Mouse (Mus musculus) myocyte (in vitro differentiated cells): Measurements from ENCODE around the gene Col4a1. TPM values are rescaled to one million over a fixed set of nuclear protein-coding genes. Genes with fewer than 3 reads are reported as not detected.

ENCODE experiments used
- H3K27me3 ChIP-seq: one replicate; pipeline ENCODE4 v1.6.1; 2011; ENCODE audit not compliant: control insufficient read depth, insufficient read depth, insufficient read length
- H3K36me3 ChIP-seq: one replicate; pipeline ENCODE4 v1.6.1; 2011; ENCODE audit not compliant: control insufficient read depth, insufficient read depth
- H3K4me2 ChIP-seq: one replicate; pipeline ENCODE4 v1.6.1; 2011; ENCODE audit warnings: low read depth, control low read depth
- H3K4me3 ChIP-seq: one replicate; pipeline ENCODE4 v1.5.1; 2011; ENCODE audit warnings: mild to moderate bottlenecking, control low read depth, moderate library complexity
- H3K79me2 ChIP-seq: one replicate; pipeline ENCODE4 v1.6.1; 2011; ENCODE audit not compliant: control insufficient read depth, insufficient read depth
- H3ac ChIP-seq: one replicate; pipeline ENCODE4 v1.6.1; 2011; ENCODE audit not compliant: control insufficient read depth, insufficient read length
- CEBPB ChIP-seq: IDR thresholded peaks from 2 replicates; pipeline ENCODE4 v1.6.1; 2011; ENCODE audit warnings: mild to moderate bottlenecking, moderate library complexity; ENCODE audit not compliant: poor library complexity, insufficient read depth, severe bottlenecking
- E2F4 ChIP-seq: IDR thresholded peaks from one replicate; pipeline ENCODE4 v1.6.1; 2011; ENCODE audit warnings: mild to moderate bottlenecking, control low read depth, moderate library complexity; ENCODE audit not compliant: insufficient read depth
- MAX ChIP-seq: IDR thresholded peaks from one replicate; pipeline ENCODE4 v1.6.1; 2011; ENCODE audit warnings: low read depth, mild to moderate bottlenecking, control low read depth
- MYOD1 ChIP-seq, 3 experiments: IDR thresholded peaks; one replicate each; pipeline ENCODE4 v1.6.1; 2011; ENCODE audit warnings: control low read depth in 2 of 3, low read depth in 2 of 3, mild to moderate bottlenecking in 2 of 3, moderate library complexity in 1 of 3; ENCODE audit not compliant: insufficient read length in 2 of 3, control insufficient read depth in 1 of 3
- MYOG ChIP-seq, 3 experiments: IDR thresholded peaks; one replicate each; pipeline ENCODE4 v1.6.1; 2011; ENCODE audit warnings: control low read depth in 2 of 3, low read depth in 2 of 3, mild to moderate bottlenecking in 2 of 3; ENCODE audit not compliant: insufficient read length in 2 of 3, control insufficient read depth in 1 of 3, insufficient read depth in 1 of 3
- POLR2A ChIP-seq: IDR thresholded peaks from one replicate; pipeline ENCODE4 v1.6.1; 2011; ENCODE audit warnings: low read depth, mild to moderate bottlenecking, control low read depth, moderate library complexity; ENCODE audit not compliant: insufficient read length
- POLR2AphosphoS2 ChIP-seq: IDR thresholded peaks from one replicate; pipeline ENCODE4 v1.6.1; 2011; ENCODE audit warnings: low read depth, control low read depth; ENCODE audit not compliant: insufficient read length
- REST ChIP-seq: IDR thresholded peaks from one replicate; pipeline ENCODE4 v1.6.1; 2011; ENCODE audit warnings: mild to moderate bottlenecking, control low read depth, moderate library complexity; ENCODE audit not compliant: insufficient read depth, insufficient read length
- SRF ChIP-seq: IDR thresholded peaks from one replicate; pipeline ENCODE4 v1.6.1; 2011; ENCODE audit warnings: low read depth; ENCODE audit not compliant: control insufficient read depth, insufficient read length
- TCF12 ChIP-seq: IDR thresholded peaks from one replicate; pipeline ENCODE4 v1.6.1; 2011; ENCODE audit warnings: mild to moderate bottlenecking, control low read depth; ENCODE audit not compliant: poor library complexity, insufficient read depth, severe bottlenecking
- TCF3 ChIP-seq: IDR thresholded peaks from one replicate; pipeline ENCODE4 v1.6.1; 2011; ENCODE audit warnings: low read depth, control low read depth; ENCODE audit not compliant: insufficient read length
- USF1 ChIP-seq: IDR thresholded peaks from one replicate; pipeline ENCODE4 v1.6.1; 2011; ENCODE audit warnings: low read depth, mild to moderate bottlenecking, control low read depth, moderate library complexity
- polyA plus RNA-seq: library from polyadenylated mRNA; unstranded; fragments of >200 nt; fragmentation: generic; extraction: Trizol; gene quantifications from one replicate; pipeline ENCODE4 v1.2.1, GENCODE M21; 2012; ENCODE audit warnings: missing spikeins

Col4a1 gene
- polyA plus RNA-seq, 1 experiment = 34.8 TPM

DNA sequence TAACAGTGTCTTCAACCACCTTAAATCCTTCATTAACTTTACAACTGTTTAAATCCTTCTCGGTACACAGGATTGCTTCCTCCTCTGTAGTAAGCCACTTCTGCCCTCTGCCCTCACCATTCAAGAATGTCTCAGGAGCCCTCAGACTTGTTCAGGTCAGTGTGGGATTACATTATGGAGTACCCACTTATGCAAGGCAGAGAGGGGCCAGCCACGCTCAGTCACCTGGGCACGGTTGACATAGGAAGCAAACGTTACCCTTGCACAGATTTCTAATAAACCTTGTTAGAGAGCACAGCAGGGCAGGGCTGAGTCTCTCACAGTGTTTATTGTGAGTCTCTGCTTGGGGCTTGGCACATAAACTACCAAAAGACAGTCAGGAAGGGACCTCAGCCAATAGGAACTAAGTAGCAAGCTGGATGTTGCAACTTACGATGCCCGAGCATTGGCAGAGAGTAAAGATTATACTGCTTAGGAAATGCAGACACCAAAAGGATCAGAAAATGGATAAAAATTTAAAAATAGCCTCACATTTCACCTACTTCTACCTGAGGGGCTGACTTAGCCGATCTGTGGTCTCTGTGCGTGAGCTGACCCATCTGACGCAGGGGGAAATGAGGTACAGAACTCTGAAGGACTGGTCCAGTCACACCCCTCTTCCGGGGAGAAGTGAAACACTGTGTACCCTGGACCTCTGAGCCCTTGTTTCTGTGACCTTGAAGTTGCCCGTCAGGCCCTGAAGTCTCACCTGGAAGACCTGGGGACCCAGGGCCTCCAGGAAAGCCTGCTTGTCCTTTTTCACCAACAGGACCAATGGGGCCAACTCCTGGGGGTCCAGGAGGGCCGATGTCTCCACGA lies 86.8 kb downstream of the Col4a1 start:
- TF ChIP-seq MAX (no peak), TCF3 (no peak), TCF12 (no peak), CEBPB (no peak), SRF (no peak), MYOD1 (IDR thresholded peaks at IDR 0.05; ENCODE audit: control insufficient read depth in 1 of 3, insufficient read length in 2 of 3, low read depth in 2 of 3) (no peak), USF1 (no peak), POLR2A (no peak), E2F4 (no peak), MYOG (IDR thresholded peaks at IDR 0.05; ENCODE audit: control insufficient read depth in 1 of 3, insufficient read depth in 1 of 3, insufficient read length in 2 of 3, low read depth in 2 of 3) (no peak), REST (no peak), POLR2AphosphoS2 (no peak)
- Histone ChIP-seq H3K27me3 (no peaks in the 10 kb centered on the region), H3K4me2 (no peak overlapping the region), H3K79me2 (no peaks in the 10 kb centered on the region), H3K4me3 (no peak overlapping the region), H3ac (no peak overlapping the region), H3K36me3 (no peaks in the 10 kb centered on the region)

DNA sequence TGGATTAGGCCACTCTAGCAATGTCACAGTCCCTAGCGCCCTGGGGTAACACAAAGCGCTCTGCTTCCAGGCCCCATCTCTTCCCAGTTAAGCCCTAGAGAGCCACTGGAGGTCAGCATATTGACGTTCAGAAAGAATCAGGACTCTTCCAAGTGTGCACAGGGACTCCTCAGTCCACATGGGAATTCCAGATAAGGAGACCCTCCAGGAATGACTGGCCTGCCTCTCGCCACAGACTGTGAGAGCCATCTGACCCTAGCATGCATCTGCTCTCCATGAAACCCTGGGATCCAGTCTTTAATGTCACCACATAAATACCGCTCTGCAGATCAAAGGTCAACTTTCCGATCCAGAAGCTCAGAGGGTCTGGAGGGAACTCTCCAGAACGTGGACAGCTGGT lies 88.4 kb downstream of the Col4a1 start:
- TF ChIP-seq SRF = no peak
- no peak for TF ChIP-seq POLR2A
- TF ChIP-seq USF1 = no peak
- TF ChIP-seq MYOG (IDR thresholded peaks at IDR 0.05; ENCODE audit: control insufficient read depth in 1 of 3, insufficient read depth in 1 of 3, insufficient read length in 2 of 3, low read depth in 2 of 3) = no peak
- no peak for TF ChIP-seq MYOD1 (IDR thresholded peaks at IDR 0.05; ENCODE audit: control insufficient read depth in 1 of 3, insufficient read length in 2 of 3, low read depth in 2 of 3)
- no peak for TF ChIP-seq E2F4
- no peak for TF ChIP-seq CEBPB
- no peak for TF ChIP-seq POLR2AphosphoS2
- TF ChIP-seq TCF3 = no peak
- TF ChIP-seq MAX = no peak
- no peak for TF ChIP-seq REST
- no peak for TF ChIP-seq TCF12
- Histone ChIP-seq H3ac (no peak overlapping the region), H3K36me3 (no peaks in the 10 kb centered on the region), H3K4me3 (no peak overlapping the region), H3K27me3 (no peaks in the 10 kb centered on the region), H3K79me2 (no peaks in the 10 kb centered on the region), H3K4me2 (no peak overlapping the region)

DNA sequence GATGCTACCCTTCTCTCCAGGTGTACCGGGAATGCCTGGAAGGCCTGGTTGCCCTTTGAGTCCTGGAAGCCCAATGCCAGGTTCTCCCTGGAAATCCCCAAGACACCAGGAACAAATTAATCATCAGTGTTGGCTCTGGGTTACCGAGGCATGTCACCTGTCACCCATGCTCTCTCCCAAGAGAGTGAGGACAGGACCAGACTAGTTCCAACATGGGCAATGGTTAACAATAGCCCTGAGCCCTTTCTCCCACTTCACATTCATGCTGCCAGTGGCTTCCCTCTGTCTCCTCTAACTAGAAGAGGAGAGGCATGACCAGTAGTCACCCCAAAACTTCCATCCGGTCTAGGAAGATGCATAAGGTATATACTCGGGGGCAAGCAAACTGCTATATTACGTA lies 91.3 kb downstream of the Col4a1 start:
- Histone ChIP-seq H3K36me3 (no peaks in the 10 kb centered on the region), H3ac (no peak overlapping the region), H3K79me2 (no peaks in the 10 kb centered on the region), H3K27me3 (no peaks in the 10 kb centered on the region), H3K4me3 (no peak overlapping the region), H3K4me2 (no peak overlapping the region)
- TF ChIP-seq REST (no peak), MAX (no peak)

DNA sequence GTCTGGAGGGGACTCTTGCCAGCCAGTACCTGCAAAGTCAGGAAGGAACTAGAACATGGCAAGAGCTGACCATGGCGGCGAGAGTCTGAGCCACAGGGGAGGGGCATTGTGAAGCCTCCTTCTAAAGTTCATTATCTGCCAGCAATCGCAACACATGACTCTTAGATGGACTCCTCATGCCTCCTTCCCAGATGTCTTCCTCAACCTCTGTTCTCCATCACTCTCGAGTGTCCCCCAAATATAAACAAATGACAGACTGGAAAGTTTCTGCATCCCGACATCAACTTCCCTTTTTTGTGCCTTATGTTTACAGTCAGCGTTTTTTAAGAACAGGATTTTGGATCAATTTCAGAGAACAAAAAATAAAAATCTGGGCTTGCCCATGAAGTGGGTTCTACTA lies 93.3 kb downstream of the Col4a1 start:
- H3K4me3 ChIP-seq = no peak overlapping the region
- no peaks in the 10 kb centered on the region for H3K36me3 ChIP-seq
- TF ChIP-seq TCF12 (no peak), E2F4 (no peak), SRF (no peak), POLR2A (no peak), TCF3 (no peak), REST (no peak), POLR2AphosphoS2 (no peak), USF1 (no peak), MYOG (IDR thresholded peaks at IDR 0.05; ENCODE audit: control insufficient read depth in 1 of 3, insufficient read depth in 1 of 3, insufficient read length in 2 of 3, low read depth in 2 of 3) (no peak), MAX (no peak), MYOD1 (IDR thresholded peaks at IDR 0.05; ENCODE audit: control insufficient read depth in 1 of 3, insufficient read length in 2 of 3, low read depth in 2 of 3) (no peak), CEBPB (no peak)
- H3K27me3 ChIP-seq = no peaks in the 10 kb centered on the region
- H3K79me2 ChIP-seq = no peaks in the 10 kb centered on the region
- H3K4me2 ChIP-seq = no peak overlapping the region
- H3ac ChIP-seq = no peak overlapping the region

DNA sequence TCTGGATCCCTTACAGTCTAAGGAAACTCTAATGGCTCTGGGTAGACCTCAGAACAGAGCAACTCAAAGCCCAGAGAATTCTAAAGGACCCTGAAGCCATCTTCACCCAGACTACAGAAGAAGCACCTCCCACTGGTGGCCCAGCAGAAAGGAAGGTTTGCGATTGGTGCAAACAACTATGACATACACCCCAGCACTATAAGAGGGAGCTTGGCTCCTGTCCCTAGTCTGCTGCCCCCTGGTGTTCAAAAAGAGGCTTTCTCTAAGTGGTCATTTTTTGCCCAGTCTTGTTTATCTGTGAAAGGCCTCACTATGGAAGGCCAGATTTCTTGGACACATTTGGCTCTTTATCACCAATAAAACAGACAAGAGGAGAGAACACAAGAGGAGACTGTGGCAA lies 97.4 kb downstream of the Col4a1 start:
- Histone ChIP-seq H3K4me2 (no peak overlapping the region), H3ac (no peak overlapping the region), H3K79me2 (no peaks in the 10 kb centered on the region), H3K36me3 (no peaks in the 10 kb centered on the region), H3K4me3 (no peak overlapping the region), H3K27me3 (no peaks in the 10 kb centered on the region)
- TF ChIP-seq POLR2A (no peak), CEBPB (no peak), E2F4 (no peak)
